Mouse (Mus musculus) G1E (cell line): ENCODE measurements at regions not wholly inside any gene's neighbourhood (a gene's known extent, or its start where the extent isn't known, plus 50 kb on each side); places are given as distances from the start of the nearest gene placed in this dataset.

Experiments
- ATAC-seq: 2 replicates; pipeline ENCODE4 v1.8.0; 2016; ENCODE audit warnings: mild to moderate bottlenecking; ENCODE audit not compliant: insufficient number of reproducible peaks, poor library complexity, low FRiP score, severe bottlenecking; ENCODE audit errors: extremely low read depth
- DNase-seq: peaks from one replicate; pipeline ENCODE4 v3.0.0; 2012; ENCODE audit warnings: low spot score
- H3K27me3 ChIP-seq: 2 replicates; pipeline ENCODE4 v1.6.1; 2012; ENCODE audit warnings: mild to moderate bottlenecking, low read length, inconsistent platforms; ENCODE audit not compliant: insufficient read depth
- H3K36me3 ChIP-seq: replicated peaks from 2 replicates; pipeline ENCODE3; 2012; ENCODE audit warnings: mild to moderate bottlenecking, inconsistent platforms
- H3K4me1 ChIP-seq: 2 replicates; pipeline ENCODE4 v1.6.1; 2012; ENCODE audit warnings: low read depth, low read length, inconsistent platforms, mixed read lengths; ENCODE audit not compliant: insufficient read depth
- H3K4me3 ChIP-seq: 2 replicates; pipeline ENCODE4 v1.5.1; 2012; ENCODE audit warnings: low read depth, mild to moderate bottlenecking, inconsistent platforms, low read length, moderate library complexity, mixed read lengths
- H3K9me3 ChIP-seq: replicated peaks from 2 replicates; pipeline ENCODE4 v1.6.1; 2012; ENCODE audit warnings: inconsistent platforms
- CTCF ChIP-seq: IDR thresholded peaks from 2 replicates; pipeline ENCODE4 v1.5.1; 2012; ENCODE audit warnings: low read depth, low read length, inconsistent platforms, mixed read lengths
- GATA1 ChIP-seq: IDR thresholded peaks from 2 replicates; pipeline ENCODE4 v1.6.1; 2012; ENCODE audit warnings: borderline replicate concordance, low read length, inconsistent platforms, mixed read lengths
- GATA2 ChIP-seq: IDR thresholded peaks from 2 replicates; pipeline ENCODE4 v1.6.1; 2012; ENCODE audit warnings: low read depth, low read length, inconsistent platforms, borderline replicate concordance
- POLR2AphosphoS5 ChIP-seq: IDR thresholded peaks from 2 replicates; pipeline ENCODE4 v1.6.1; 2012; ENCODE audit warnings: low read depth, low read length, inconsistent platforms; ENCODE audit not compliant: insufficient replicate concordance
- TAL1 ChIP-seq: conservative IDR thresholded peaks from 2 replicates; pipeline ENCODE4 v1.6.1; 2012; ENCODE audit warnings: low read depth, low read length, inconsistent platforms, mixed read lengths

GRCm38 (mm10) chr6:31211091-31211490 is 187.4 kb upstream of the Mkln1 start:
- Histone ChIP-seq H3K4me3 (no peak overlapping the region), H3K9me3 (0 out of 2 replicates have a peak, but pooled peaks cover 2% of the 10 kb centered on the region), H3K27me3 (peaks cover 15% of the 10 kb centered on the region), H3K36me3 (no peaks in the 10 kb centered on the region), H3K4me1 (no peaks in the 10 kb centered on the region)
- no peak for DNase-seq
- no peak for ATAC-seq
- TF ChIP-seq TAL1 (no peak), GATA2 (no peak), GATA1 (no peak), POLR2AphosphoS5 (no peak), CTCF (no peak)

- TF ChIP-seq TAL1 (no peak), CTCF (no peak), GATA2 (no peak), POLR2AphosphoS5 (no peak), GATA1 (no peak)
- Histone ChIP-seq H3K4me1 (no peaks in the 10 kb centered on the region), H3K4me3 (no peak overlapping the region), H3K36me3 (no peaks in the 10 kb centered on the region), H3K9me3 (peaks cover 7% of the 10 kb centered on the region), H3K27me3 (peaks cover 13% of the 10 kb centered on the region)
- DNase-seq (no peak), ATAC-seq (no peak)
Observed at GRCm38 (mm10) chr6:31211616-31212015, 186.9 kb upstream of the Mkln1 start.

- TF ChIP-seq POLR2AphosphoS5 (no peak), GATA2 (no peak), GATA1 (no peak), CTCF (no peak), TAL1 (no peak)
- H3K4me3 ChIP-seq: no peak overlapping the region
- H3K27me3 ChIP-seq: peaks cover 13% of the 10 kb centered on the region
- H3K36me3 ChIP-seq: no peaks in the 10 kb centered on the region
- H3K9me3 ChIP-seq: peaks cover 9% of the 10 kb centered on the region
- DNase-seq (no peak), ATAC-seq (no peak)
- no peaks in the 10 kb centered on the region for H3K4me1 ChIP-seq
Observed at GRCm38 (mm10) chr6:31212080-31212479, 186.5 kb upstream of the Mkln1 start.

DNA sequence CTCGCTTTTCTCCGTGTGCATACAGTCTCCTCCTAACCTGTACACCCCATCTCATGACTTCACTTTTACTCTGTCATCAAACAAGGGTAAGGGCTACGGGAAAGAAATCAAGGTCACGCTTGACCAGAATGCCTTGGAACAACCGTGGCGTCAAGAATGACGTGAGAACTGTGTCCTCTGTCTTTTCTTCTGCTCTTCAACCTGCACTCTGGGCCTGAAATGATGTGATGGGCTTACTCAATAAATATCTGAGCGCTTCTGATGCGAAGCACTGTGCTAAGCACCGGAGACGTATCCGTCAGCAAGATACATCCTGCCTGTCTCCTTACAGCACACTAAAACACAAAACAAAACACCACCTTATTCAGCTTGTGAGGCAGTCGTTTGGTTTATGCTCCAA is 185.8 kb upstream of the Mkln1 start:
- ATAC-seq (no peak), DNase-seq (no peak)
- Histone ChIP-seq H3K4me3 (no peak overlapping the region), H3K36me3 (no peaks in the 10 kb centered on the region), H3K27me3 (peaks cover 15% of the 10 kb centered on the region), H3K9me3 (peaks cover 9% of the 10 kb centered on the region), H3K4me1 (no peaks in the 10 kb centered on the region)
- no peak for TF ChIP-seq GATA2
- TF ChIP-seq CTCF: no peak
- TF ChIP-seq POLR2AphosphoS5: no peak
- no peak for TF ChIP-seq GATA1
- no peak for TF ChIP-seq TAL1

- Histone ChIP-seq H3K9me3 (peaks cover 9% of the 10 kb centered on the region), H3K4me1 (no peaks in the 10 kb centered on the region), H3K4me3 (no peak overlapping the region), H3K36me3 (no peaks in the 10 kb centered on the region), H3K27me3 (peaks cover 18% of the 10 kb centered on the region)
- ATAC-seq: no peak
- TF ChIP-seq TAL1 (no peak), CTCF (no peak), GATA1 (no peak), GATA2 (no peak), POLR2AphosphoS5 (no peak)
- DNase-seq: no peak
Observed at GRCm38 (mm10) chr6:31213161-31213560, 185.4 kb upstream of the Mkln1 start.

- Histone ChIP-seq H3K27me3 (peaks cover 26% of the 10 kb centered on the region), H3K9me3 (peaks cover 9% of the 10 kb centered on the region), H3K4me1 (peaks cover 4% of the 10 kb centered on the region; the same call in 1 of the 2 replicates), H3K36me3 (no peaks in the 10 kb centered on the region), H3K4me3 (no peak overlapping the region)
- DNase-seq (no peak), ATAC-seq (no peak)
- no peak for TF ChIP-seq CTCF
- no peak for TF ChIP-seq TAL1
Observed at GRCm38 (mm10) chr6:31215661-31216060, 182.9 kb upstream of the Mkln1 start.
